Mouse (Mus musculus) cerebellum, adult 18-20 months (tissue): ENCODE measurements at regions not wholly inside any gene's neighbourhood (a gene's known extent, or its start where the extent isn't known, plus 50 kb on each side); places are given as distances from the start of the nearest gene placed in this dataset.

Experiments
- DNase-seq, 2 experiments: peaks; one replicate each; pipeline ENCODE4 v3.0.0; 2021

DNA sequence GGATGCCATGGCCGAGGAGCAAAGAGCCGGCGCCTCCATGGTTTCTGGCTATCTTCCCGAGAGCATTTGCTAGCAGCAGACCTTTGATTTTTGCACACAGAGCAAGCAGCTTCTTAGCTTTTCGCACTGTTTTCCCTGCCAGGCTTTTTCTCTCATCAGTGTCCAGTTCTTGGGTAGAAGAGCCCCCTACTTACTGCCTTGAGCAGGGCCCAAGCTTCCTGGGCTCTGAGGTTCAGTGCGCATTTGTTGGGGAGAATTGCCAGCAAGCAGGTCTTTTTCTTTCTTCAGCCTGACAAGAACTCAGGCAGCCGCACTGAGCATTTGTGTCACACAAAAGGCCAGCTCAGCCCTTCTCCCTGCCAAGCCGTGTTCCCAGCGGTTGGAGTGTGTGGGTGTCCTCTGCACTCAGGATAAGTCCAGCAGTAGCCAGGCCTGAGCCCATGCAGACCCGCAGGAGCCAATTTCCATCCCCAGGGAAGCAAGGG lies 565.2 kb upstream of the Adam5 start:
- peak; percentile 62 to 67 for DNase-seq

DNA sequence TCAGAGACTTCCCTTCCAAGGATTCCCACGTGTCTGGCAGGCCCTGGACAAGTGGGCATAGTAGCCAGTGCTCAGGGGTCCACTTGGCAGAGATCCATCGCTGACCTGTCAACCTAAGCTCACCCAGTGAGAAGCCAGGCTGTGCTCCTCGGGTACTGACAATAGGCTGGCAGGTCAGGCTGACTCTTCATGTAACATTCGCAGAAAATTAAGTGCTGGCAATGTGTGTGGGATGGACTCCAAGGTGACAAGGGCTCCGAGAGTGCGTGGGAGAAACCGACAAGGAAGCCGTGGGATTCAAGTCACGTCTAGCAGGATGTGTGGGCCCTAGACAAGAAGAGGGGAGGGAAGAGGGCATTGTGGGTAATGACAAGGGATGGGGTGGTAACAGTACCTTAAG lies 564.6 kb upstream of the Adam5 start:
- DNase-seq = peak; percentile 53 to 63

DNA sequence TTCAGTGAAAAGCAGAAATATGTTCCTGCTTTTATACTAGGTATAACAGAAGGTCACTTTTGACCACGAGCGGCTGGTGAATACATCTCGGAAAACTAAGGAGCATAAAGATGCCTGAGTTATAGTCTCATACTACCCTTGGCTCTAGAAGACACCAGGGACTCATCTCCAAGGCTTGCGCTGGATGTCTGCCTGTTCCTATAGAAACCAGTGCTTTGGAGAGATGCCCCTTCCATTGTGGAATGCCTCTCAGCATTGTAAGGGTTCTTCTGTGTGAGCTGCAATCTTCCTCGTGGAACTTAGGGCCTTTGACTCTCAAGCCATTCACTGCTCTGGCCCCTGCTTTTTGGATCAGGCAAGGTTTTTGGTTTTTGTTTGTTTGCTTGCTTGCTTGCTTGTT lies 561.0 kb upstream of the Adam5 start:
- DNase-seq = no peak

DNA sequence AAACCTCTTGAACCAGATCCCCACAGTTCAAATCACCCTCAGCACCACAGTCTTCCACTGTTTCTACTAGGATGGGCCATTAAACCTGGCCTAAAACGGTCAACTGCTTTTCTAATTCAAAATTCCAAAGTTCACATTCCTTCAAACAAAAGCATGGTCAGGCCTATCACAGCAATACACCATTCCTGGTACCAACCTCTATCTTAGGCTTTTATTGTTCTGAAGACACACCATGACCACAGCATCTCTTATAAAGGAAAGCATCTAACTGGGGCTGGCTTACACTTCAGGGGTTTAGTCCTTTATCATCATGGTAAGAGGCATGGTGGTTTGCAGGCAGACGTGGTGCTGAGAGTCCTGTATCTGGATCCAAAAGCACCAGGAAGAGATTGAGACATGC lies 560.4 kb upstream of the Adam5 start:
- no peak for DNase-seq

DNA sequence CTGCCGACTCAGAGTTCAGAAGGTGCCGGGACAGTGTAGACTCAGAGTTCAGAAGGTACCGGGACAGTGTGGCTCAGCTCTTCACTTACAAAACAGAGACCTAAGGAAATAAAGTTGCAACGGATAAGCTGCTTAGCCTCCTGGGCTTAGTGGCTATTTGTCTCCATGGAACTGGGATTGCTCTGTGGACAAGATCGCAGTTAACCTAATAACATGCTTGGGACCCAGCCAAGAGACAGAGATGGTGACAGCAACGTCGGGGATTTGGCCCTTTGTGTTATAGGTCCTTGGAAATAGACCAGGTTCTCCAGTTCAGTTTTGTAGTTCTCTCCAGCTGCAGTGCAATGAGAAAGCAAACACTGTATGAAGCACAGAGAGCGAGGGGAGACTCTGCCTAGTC lies 549.1 kb upstream of the Adam5 start:
- no peak for DNase-seq

DNA sequence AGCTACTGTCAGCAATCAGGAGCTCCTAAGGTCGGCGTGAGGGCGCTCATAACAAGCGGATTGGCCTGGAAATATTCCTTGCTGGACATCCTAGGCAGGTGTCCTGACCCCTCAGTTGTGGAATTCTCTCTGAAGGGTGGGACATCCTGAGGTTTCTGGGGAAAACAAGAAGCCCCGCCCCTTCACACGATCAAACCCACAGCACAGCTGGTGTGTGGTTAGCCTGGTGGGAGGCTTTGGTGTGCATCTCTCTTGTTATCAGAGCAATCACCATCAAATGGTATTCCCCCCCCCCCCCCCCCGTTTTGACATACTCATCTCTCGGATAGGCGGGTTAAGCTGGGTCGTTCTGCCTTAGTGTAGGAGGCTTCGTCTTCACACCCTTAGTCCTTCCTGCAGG lies 546.8 kb upstream of the Adam5 start:
- DNase-seq = no peak

DNA sequence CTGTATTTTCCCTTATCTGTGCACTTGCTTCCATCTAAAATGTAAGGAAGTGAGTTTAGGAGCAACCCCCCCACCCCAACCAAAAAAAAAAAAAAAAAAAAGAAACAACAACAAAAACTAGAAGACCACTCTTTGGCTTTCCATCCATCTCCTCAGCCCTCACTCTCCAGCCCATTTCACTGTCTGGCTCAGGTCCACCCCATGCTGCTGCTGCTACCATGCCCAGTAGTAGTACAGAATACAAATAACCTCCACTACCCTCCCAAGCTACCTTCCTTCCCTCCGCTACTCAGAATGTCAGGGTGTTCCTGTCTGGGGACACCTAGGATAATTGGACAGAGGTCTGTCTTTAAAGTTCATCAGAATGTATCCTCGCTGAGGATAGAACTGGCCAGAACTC lies 545.2 kb upstream of the Adam5 start:
- no peak for DNase-seq

DNA sequence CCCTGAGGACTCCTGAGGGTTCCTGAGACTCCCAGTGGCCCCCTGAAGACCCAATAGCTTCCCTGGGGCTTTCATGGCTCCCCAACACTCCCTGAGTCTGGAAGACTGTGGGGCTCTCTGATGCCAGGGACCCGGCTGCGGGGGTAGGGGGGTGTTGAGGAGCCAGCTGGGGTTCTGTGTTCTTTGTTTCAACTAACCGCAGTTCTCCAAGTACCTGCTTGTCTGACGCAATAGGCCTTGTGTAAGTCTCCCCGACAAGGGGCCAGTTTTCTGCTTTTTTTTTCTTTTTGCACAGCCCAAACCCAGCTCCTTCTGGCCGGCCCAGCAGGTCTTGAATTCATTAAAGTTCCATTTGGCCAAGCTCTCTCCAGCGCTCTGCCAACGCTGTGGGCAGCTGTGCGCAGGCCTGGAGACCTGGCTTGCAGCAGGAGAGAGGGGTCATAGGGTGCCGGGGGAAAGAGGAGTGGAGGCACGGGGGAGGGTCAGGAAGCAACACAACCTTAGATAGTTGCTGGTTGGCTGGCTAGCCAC lies 544.5 kb upstream of the Adam5 start:
- peak; percentile 22 to 27 for DNase-seq

DNA sequence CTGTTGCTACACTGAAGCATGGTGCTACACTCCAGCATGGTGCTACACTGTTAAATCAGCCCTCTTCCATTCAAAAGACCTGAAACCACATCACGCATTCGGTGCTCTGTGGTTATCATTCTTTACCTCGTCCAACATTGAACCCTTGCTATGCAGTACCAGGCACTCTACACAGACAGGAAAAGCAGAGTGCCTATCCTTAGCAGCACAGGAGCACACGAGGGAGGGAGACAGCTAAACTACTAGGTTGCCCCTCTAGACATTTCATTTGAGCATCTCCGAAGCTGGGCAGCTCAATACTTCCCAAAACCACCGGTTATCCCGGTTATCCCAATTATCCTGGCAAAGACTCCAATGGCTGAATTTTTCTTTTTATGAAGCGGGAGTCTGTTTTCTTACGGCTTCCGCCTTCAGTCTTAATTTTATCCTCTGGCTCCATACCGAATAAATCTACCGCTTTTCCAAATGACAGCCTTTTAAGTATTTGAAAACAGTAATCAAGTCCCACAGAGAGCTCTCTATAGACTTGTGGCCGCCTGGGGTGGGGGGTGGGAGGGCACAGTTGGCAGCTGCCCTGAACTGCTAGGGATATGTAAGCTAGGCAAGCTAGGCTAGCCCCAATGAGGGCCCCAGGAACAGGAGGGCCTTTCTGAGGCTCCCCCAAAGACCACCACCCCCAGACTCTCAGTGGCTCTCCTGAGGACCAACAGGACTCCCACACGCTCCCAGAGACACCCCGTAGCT lies 543.8 kb upstream of the Adam5 start:
- DNase-seq = no peak

DNA sequence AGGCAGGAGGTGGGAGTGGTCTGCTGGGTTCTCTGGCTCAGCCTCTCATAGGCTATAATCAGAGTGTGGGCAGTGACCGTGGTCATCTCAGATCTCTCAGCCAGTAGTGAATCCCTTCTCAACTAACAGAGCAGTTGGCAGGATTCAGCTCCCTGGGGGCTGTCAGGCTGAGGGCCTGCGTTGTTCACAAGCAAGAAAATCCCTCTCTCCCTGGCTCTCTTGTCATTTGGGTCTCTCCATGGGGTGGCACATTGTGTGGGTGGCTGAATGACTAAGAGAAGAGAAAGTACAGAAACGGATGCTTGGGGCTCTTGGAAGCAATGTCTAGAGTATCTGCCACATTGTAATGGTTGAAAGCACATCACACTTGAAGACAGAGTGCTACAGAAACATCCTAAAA lies 542.0 kb upstream of the Adam5 start:
- no peak for DNase-seq

DNA sequence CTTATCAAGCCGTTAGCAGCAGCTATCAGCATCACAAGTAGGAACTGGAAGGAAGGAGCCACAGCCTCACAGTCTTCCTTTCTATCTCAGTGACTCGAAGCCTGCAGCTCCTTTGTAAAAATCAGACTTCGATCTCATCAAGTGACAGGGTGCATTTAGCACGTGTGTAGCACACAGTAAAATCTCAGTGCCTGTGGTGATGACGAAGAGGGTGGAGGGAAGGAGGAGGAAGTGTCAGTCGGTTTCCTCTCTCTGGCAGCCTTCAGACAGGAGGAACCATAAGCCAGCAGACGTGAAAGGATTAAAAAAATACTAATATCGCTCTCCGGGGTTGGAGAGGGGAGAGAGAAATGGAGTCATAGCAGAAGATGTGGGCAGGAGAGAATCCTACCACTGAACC lies 538.5 kb upstream of the Adam5 start:
- DNase-seq = no peak

DNA sequence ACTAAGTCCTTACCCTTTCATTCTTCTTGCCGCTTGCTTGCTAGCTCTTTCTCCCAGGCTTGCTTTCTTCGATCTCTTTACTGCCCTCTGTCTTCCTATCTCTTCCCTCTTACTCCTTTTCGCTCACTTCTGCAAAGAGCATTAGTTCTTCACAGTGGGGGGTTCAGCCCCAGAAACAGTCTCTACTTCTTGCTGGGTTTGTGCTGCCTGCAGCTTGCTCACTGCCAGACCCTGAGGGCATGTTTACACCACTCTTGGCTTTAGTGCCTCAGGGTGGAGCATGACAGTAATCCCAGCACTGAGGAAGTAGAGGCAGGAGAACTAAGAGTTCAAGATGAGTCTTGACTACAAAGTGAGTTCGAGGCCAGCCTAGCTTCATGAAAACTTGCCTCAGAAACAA lies 538.0 kb upstream of the Adam5 start:
- DNase-seq = no peak

DNA sequence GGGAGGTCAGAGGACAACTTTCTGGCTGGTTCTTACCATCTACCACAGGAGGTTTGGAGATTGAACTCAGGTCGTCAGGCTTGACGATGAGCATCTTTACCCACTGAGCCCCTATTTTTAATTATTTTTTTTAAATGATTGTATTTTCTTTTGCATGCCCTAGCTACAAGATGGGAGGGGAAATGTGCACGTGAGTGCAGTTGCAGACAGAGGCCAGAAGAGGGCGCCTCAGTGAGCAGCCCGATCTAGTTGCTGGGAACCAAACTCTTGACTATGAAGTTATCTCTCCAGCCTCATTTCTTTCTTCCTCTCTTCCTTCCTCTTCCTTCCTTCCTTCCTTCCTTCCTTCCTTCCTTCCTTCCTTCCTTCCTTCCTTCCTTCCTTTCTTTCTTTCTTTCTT lies 537.3 kb upstream of the Adam5 start:
- DNase-seq = no peak

DNA sequence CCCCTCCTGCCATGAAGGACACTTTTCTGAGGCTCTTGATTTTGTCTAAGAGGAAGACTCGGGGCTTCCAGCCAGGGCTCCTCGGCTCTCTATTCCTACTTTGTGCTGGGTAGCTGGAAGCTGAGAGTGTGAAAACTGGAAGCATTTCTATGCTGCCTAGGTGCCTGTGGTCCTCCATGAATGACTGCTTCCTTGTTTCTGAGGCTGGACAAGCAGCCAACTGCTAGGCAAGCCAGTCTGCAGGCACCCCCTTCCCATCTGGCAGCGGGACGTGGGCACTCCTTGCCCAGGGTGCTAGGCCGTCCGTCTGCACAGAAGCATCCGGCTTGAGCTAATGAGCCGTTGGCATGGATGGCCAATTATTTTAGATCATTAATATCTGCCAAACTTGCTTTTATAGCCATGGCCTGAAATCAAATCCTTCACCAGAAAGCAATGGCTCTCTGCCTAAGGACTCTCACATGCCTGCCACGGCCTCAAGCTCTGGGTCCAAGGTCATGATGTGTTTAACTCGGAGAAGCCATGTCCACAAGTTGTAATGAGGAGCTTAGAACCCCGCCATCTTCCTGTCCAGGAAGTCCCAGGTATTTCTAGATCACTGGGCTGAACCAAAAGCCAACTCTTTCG lies 534.5 kb upstream of the Adam5 start:
- DNase-seq = peak; percentile 65 to 74

DNA sequence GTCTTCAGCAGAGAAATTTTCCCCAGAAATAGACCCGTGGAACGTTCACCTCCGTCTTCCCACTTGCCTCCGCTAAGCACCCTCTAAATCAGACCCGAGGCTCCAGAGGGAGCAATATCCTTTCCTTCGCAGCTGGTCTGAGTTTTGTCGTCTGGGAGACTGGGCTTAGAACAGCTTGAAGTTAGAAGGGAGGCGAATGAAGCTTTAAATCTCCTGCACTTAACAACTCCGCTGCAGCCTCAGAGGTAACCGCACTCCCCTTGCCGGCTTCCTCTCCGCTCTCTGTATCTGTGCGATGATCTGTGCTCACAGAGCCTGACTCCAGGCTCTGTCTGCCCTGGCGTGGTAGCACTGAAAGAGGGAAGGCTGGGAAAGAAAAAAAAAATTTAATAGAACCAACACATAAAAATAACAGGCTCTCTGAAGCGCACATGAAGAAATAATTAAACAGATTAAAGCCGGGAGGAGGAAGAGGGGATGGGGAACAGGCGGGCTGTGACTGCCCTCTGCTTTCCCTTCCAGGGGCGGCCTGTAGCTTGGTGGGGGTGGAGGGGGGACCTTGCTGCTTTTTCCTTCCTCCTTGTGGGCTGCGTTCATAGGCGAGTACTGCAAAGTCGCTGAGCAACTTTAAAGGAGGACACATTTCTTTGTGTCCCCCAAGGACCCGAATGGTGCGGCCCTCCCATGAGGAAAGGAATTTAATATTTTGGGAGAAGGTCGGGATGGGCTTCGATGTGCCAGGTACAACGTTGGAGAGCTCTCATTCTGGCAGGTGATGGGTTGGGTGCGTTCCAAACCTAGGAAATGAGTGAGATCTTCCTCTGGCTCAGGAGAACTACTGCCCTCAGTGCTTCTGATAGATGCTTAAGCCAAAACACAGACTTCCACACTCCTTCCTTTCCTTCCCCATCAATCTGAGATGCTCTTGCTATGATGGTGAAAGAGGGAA lies 529.9 kb upstream of the Adam5 start:
- DNase-seq = peak; percentile 46 to 54

DNA sequence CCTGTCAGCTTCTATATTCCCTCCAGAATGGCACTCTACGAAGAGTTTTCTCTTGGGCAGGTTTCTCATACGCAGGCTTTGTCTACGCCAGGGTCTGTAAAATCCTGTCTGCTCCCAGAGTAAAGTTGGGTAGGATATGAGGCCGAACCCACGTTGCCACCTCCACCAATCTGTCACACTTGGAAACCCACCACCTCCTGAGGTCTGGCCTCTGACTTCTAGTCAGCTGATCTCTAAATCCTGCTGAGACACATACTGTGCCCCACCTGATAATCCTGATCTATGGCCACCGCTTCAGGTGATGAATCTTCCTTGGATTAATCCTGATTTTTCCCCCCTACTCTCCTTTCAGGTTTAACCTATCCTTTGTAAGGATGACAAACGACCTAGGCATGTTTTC lies 529.2 kb upstream of the Adam5 start:
- DNase-seq = peak; percentile 26 to 37

DNA sequence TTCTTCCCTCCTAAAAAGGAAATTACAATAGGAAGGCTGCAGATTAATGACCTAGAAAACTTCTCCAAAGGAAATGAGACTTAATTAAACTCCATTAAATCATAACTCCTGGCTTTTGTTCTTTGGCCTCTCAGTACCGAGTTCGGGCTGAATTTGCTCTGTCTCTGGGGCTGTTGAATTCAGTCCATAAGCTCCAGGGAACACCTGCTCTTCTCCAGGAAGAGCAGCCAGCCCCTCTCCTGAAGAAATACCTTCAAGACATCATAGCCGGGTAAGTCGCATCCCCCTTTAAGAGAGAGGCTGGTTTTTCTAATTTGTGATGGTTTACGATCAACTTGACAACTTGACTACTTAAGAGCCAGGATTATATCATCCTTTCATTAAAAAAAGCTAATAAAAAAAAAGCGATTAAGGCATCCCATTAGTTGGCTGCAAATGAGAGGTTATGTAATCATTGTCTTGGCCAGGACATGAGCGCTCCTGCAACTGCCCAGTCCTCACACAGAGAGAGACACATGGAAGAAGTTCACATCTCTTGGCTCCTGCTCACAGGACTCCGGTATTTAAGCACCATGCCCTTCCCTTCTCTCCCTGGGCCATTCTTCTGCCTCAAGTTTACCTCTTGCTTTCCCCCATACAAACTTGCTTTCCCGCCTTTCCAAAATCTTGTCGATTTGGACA lies 524.0 kb upstream of the Adam5 start:
- DNase-seq = peak; percentile 48 to 55

DNA sequence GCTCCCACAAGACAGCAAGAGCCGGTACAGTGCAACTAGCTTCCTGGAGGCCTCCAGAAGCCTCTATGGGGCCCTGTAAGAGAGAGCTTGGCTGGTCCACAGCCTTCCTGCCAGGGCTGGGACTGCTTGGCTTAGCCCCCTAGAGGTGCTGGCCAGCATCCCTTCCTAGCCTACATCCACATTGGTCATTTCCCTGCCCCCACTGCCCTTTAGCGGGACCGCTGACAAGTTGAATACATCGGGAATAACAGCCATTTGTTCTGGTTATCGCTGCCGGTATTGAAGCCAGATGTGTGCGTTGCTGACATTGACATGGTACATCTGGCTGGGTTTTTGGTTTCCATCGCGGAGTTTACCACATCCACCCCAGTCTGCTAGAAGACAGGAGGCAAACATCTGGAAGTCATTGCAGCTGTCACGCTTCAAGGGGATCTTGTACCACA lies 519.0 kb upstream of the Adam5 start:
- DNase-seq = no peak

DNA sequence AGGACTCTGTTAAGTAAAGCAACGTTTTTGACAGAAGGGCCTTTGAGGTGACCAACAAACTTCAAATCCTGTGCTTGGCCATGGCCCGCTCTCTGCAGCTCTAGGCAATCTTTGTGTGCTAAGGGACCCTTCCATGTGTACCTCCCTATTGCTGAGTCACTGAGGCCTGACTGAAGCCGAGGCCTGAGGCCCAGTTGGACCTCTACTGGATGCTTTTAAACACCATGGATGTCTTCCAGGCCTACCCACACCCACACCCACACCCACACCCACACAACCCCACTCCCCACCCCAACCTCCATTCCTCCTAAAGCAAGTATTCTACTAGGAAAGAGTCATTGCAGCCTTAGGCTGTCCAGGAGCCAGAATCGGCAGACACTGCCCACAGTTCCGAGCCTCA lies 518.3 kb upstream of the Adam5 start:
- DNase-seq = no peak

DNA sequence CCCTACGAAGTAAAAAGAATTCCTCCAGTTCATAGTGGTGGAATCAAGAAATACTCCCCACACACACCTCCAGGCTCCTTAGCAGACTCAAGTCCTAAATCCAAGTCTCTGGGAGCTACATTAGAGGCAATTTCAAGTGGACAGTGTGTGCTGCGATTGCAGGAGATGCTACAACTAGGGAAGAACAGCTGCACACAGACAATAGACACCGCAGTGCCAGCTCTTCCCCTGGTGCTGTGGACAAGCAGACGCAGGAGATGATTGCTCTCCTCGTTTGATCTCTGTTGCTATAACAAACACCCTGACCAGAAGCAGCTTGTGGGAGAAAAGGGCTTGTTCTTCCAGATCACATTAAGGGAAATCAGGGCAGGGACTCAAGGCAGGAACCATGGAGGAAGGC lies 517.1 kb upstream of the Adam5 start:
- DNase-seq = no peak

DNA sequence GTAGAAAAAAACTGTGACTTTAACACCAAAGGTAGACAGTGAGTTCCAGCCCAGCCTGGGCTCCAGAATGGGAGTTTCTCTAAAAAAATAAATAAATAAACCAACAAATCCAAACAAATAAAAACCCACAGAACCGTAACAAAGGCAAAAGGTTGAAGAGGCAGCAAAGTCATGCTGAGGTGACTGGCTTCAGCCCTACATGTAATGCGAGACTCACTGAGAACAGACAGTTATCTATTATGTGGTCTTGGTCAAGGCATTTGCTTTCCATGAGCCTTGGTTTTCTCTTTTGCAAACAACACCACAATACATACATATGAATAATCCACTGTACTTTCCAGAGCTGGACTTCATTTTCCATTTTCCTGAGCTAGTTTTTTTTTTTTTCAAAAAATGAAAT lies 516.6 kb upstream of the Adam5 start:
- DNase-seq = no peak

DNA sequence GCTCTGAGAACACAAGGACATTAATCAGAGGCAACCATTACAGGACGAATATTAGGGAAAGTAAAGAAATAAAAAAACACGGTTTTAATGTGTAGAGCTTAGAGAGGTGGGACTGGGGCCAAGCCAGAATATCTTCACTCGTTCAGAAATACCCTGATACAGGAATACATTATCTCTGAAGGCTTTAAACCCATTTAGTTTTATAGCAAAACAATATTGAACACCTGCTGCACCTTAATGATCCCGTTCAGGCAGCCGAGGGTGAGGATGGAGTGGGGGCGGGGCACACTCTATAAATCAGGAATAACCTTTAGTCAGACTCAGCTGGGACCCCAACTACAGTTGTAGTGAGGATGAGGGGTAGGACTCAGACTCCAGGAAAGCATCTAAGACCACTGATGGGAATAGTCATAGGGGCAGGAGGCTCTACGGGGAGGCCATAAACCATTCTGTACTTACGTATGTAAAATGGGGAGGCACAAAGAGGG lies 508.0 kb upstream of the Adam5 start:
- DNase-seq = no peak
